Mouse (Mus musculus) WW6 (cell line): ENCODE results near the gene Olfr1252.

Experiments used
- DNase-seq: peaks from one replicate; pipeline ENCODE4 v3.0.0-alpha.2; 2013; ENCODE audit warnings: low read depth, low spot score

Gene Olfr1252

GRCm38 (mm10) chr2:89724912-89725311 is at the start of gene Olfr1252:
TSS of gene Olfr1252 (minus strand) at chr2:89725012.
- no peak for DNase-seq

DNA sequence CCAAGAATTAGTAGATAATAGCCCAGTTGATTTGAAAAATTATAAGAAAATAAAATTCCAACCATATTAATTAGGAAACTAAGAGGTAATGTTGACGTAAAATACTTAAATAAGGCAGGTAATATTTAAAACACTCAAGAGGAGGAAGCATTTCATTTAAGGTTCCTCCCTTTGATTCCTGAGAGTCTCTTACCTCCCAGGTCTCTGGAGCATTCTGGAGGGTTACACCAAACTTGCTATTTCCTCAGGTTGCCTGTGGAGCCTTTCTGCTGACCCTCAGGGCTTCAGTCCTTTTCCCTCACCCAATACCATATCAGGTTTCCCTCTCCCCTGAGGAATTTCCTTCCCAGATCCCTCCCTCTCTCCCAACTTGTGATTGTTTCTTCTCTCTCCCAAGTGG is 32.2 kb upstream of the Olfr1252 start, which contains the start of gene Olfr1253:
Gene Olfr1253 (minus strand): TSS at position 101 of the 400 bp plus-strand sequence.
- no peak for DNase-seq

DNA sequence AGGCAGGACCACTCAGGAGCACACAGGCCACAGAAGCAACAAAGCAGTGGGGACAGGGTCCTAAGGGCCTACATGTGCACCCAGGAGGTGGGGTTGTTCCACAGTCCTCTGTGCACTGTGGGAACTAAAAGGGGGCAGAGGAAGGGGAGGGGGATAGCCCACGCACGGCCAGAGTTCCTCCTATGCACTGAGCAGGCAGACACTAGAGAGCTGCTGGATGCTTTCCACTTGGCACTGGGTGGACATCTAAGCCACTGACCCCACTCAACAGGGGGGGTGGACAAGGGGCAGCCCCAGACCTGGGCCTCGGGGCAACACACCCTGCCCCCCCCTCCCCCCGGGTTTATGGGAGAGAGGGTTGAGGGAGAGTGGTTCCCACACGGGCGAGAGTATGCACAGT is 32.8 kb downstream of the Olfr1252 start:
- no peak for DNase-seq

- DNase-seq: no peak
Measured at GRCm38 (mm10) chr2:89671836-89672235, 53.0 kb downstream of the Olfr1252 start, which contains the start of gene Olfr1251. TSS of gene Olfr1251 (minus strand) at chr2:89671936.
